Comparison of ENCODE assay signal across 8 mouse cellular contexts in genomic region chr3:146498989-146499388, GRCm38 (mm10). TPM values are rescaled to one million over a fixed set of nuclear protein-coding genes. Genes with fewer than 3 reads are reported as not detected.
DNase-seq lines count a peak whose midpoint lies in the region; ATAC-seq and TF ChIP-seq lines count a peak whose summit lies in the region.

No protein-coding gene starts in this region.

- peak overlapping the region; percentile 75 to 84 for H3K4me3 ChIP-seq in heart, embryonic 14.5 days (ENCODE audit: control insufficient read depth in 1 of 2, insufficient read depth in 1 of 2, low read depth in 1 of 2, low read length in 2 of 2)
- peak overlapping the region; percentile 65 to 87 for H3K4me3 ChIP-seq in MEL (ENCODE audit: control insufficient read depth in 1 of 2, insufficient read depth in 1 of 2, low read depth in 2 of 2, low read length in 2 of 2)
- H3K4me3 ChIP-seq in forebrain, postnatal 0 days (ENCODE audit: low read depth, low read length) = peak overlapping the region; percentile 75
- H3K4me3 ChIP-seq in macrophage (ENCODE audit: inconsistent target) = peak overlapping the region; percentile 45

- H3K4me2 ChIP-seq in heart, embryonic 14.5 days (ENCODE audit: low read length) = peak overlapping the region; percentile 70
- H3K4me2 ChIP-seq in forebrain, postnatal 0 days (ENCODE audit: low read depth) = peak overlapping the region; percentile 69

- no peak for DNase-seq in heart, adult 11 months
- peak; percentile 63 for DNase-seq in MEL (ENCODE audit: low read depth, low spot score)
- DNase-seq in forebrain, postnatal 0 days = no peak
- DNase-seq in gastrocnemius, adult 18-20 months (ENCODE audit: low spot score) = no peak
- DNase-seq in cerebellum, adult 11 months = no peak
- no peak for DNase-seq in kidney, adult 18-20 months

- TF ChIP-seq POLR2A in MEL (IDR thresholded peaks at IDR 0.05; ENCODE audit: control insufficient read depth in 1 of 2, insufficient read depth in 1 of 2, low read depth in 1 of 2, low read length in 2 of 2, poor library complexity in 1 of 2) = no peak

- no peak for ATAC-seq in heart, embryonic 14.5 days (ENCODE audit: insufficient number of reproducible peaks, insufficient read depth, low FRiP score, low read depth)
- no peak for ATAC-seq in forebrain, postnatal 0 days

- H3K27me3 ChIP-seq in heart, embryonic 14.5 days (ENCODE audit: control insufficient read depth, insufficient read depth, low read length) = no peaks in the 10 kb centered on the region
- H3K27me3 ChIP-seq in MEL (ENCODE audit: control insufficient read depth in 1 of 2, insufficient read depth in 2 of 2, low read length in 2 of 2) = no peaks in the 10 kb centered on the region
- H3K27me3 ChIP-seq in forebrain, postnatal 0 days (ENCODE audit: insufficient read depth, low read length) = no peaks in the 10 kb centered on the region

- H3K36me3 ChIP-seq in heart, embryonic 14.5 days (ENCODE audit: control insufficient read depth, insufficient read depth, low read length) = peaks cover 15% of the 10 kb centered on the region
- H3K36me3 ChIP-seq in MEL (ENCODE audit: control insufficient read depth in 1 of 2, insufficient read depth in 2 of 2, low read length in 2 of 2) (peaks cover 11 to 28% of the 10 kb centered on the region in 2 experiments), macrophage (ENCODE audit: inconsistent target) (peaks cover under 1% of the 10 kb centered on the region; the same call in 1 of the 2 replicates)
- H3K36me3 ChIP-seq in forebrain, postnatal 0 days (ENCODE audit: insufficient read depth) = peaks cover 8% of the 10 kb centered on the region; the same call in 1 of the 2 replicates

- no peak for TF ChIP-seq RAD21 in MEL (IDR thresholded peaks at IDR 0.05; ENCODE audit: low read depth, low read length)

- H3K4me1 ChIP-seq in heart, embryonic 14.5 days (ENCODE audit: control insufficient read depth in 2 of 2, insufficient read depth in 2 of 2, low read length in 2 of 2) = peaks cover 6 to 33% of the 10 kb centered on the region in 2 experiments
- H3K4me1 ChIP-seq in MEL (ENCODE audit: control insufficient read depth in 1 of 2, insufficient read depth in 2 of 2, low read length in 2 of 2) = peaks cover 2 to 13% of the 10 kb centered on the region in 2 experiments
- peaks cover 5% of the 10 kb centered on the region; the same call in 1 of the 2 replicates for H3K4me1 ChIP-seq in forebrain, postnatal 0 days (ENCODE audit: insufficient read depth)

- no peak for TF ChIP-seq EP300 in MEL (IDR thresholded peaks at IDR 0.05; ENCODE audit: low read depth in 1 of 2, low read length in 2 of 2)

- WGBS in heart, embryonic 14.5 days = 3% methylated on average over 13 of the region's 13 CpGs
- 4% methylated on average over 13 of the region's 13 CpGs for whole genome bisulfite sequencing in forebrain, postnatal 0 days
- WGBS in macrophage (ENCODE audit: missing documents) = 1% methylated on average over 12 of the region's 13 CpGs

- peak overlapping the region; percentile 83 to 96 for H3K27ac ChIP-seq in heart, embryonic 14.5 days (replicated peaks in 1 of 2; ENCODE audit: control insufficient read depth in 1 of 2, insufficient read depth in 1 of 2, low read depth in 2 of 2, low read length in 2 of 2)
- H3K27ac ChIP-seq in MEL (ENCODE audit: control insufficient read depth, low read depth, low read length) = peak overlapping the region; percentile 90
- H3K27ac ChIP-seq in forebrain, postnatal 0 days (ENCODE audit: low read depth, low read length) = peak overlapping the region; percentile 51
- peak overlapping the region; percentile 48 for H3K27ac ChIP-seq in macrophage

- TF ChIP-seq CTCF in MEL (IDR thresholded peaks at IDR 0.05 in 2 of 3, conservative IDR thresholded peaks at IDR 0.05 in 1 of 3; ENCODE audit: control insufficient read depth in 1 of 3, insufficient read depth in 1 of 3, low read depth in 2 of 3, low read length in 3 of 3, poor library complexity in 1 of 3, severe bottlenecking in 1 of 3) = no peak
- TF ChIP-seq CTCF in forebrain, postnatal 0 days (IDR thresholded peaks at IDR 0.05; ENCODE audit: low read depth) = no peak

- H3K9me3 ChIP-seq in heart, embryonic 14.5 days (ENCODE audit: control insufficient read depth, low read length) = no peaks in the 10 kb centered on the region
- no peaks in the 10 kb centered on the region for H3K9me3 ChIP-seq in MEL (replicated peaks; ENCODE audit: insufficient read depth, low read length)
- no peaks in the 10 kb centered on the region for H3K9me3 ChIP-seq in forebrain, postnatal 0 days (ENCODE audit: low read length)

- H3K79me2 ChIP-seq in MEL (ENCODE audit: control insufficient read depth, insufficient read depth, low read length, poor library complexity) (peaks cover 44% of the 10 kb centered on the region), macrophage (ENCODE audit: inconsistent target) (peaks cover 40% of the 10 kb centered on the region)

- H3K9ac ChIP-seq in heart, embryonic 14.5 days (ENCODE audit: low read length) = peak overlapping the region; percentile 90
- H3K9ac ChIP-seq in MEL (ENCODE audit: control insufficient read depth, low read depth, low read length, poor library complexity, severe bottlenecking) = peak overlapping the region; percentile 89
- H3K9ac ChIP-seq in forebrain, postnatal 0 days = peak overlapping the region; percentile 64

TF ChIP-seq in MEL, 35 proteins besides CTCF, POLR2A, EP300 and RAD21:
- TF ChIP-seq CHD1 (IDR thresholded peaks at IDR 0.05; ENCODE audit: low read depth, low read length) (peak; percentile 81), UBTF (IDR thresholded peaks at IDR 0.05; ENCODE audit: borderline replicate concordance, insufficient read depth, low read depth, low read length) (no peak)

RNA-seq across cellular contexts. Expression of gene Spata1, which starts 0.6 kb away (rescaled TPM):
- 5.5 and 6.5 TPM in 2 replicates for polyA plus RNA-seq in heart, embryonic 14.5 days (2014; fragmentation: Nextera tagmentation; extraction: Ambion mirVana)
- total RNA-seq in MEL (2012; rRNA removed) = 1.1 and 1.2 TPM in 2 replicates
- polyA plus RNA-seq in MEL (2012; ENCODE audit: insufficient read depth in 1 of 2, insufficient read length in 2 of 2, low read depth in 1 of 2, low replicate concordance in 2 of 2, missing spikeins in 1 of 2) = 1 to 10 TPM in 1 of 2 experiments, not detected in 1; 1.9 TPM
- 6.0 and 13.5 TPM in 2 replicates for total RNA-seq in forebrain, postnatal 0 days (2014; rRNA removed)
- polyA plus RNA-seq in forebrain, postnatal 0 days (2015; fragmentation: Nextera tagmentation; extraction: Ambion mirVana) = 4.3 and 6.5 TPM in 2 replicates
- 10 to 100 TPM in 24 of 26 experiments, 1 to 10 TPM in 2; 5.7 to 28.7 (median 19.3) TPM for total RNA-seq in macrophage (2018; cell fraction: chromatin; rRNA removed)
- total RNA-seq in macrophage (2018; cell fraction: cytosol; rRNA removed) = 1 to 10 TPM in 19 of 26 experiments, under 1 TPM in 7; 0.73 to 3.3 (median 1.4) TPM
- total RNA-seq in macrophage (2018; cell fraction: nucleus; rRNA removed) = 10 to 100 TPM in 16 of 26 experiments, 1 to 10 TPM in 10; 4.9 to 23.8 (median 12.4) TPM
- 1.1 to 3.2 TPM (median 2.2 TPM) in 3 replicates for polyA plus RNA-seq in macrophage (2018)
- total RNA-seq in gastrocnemius, adult 18-20 months (2021) = 1 to 10 TPM; 7.0 to 8.5 TPM

RNA-seq across cellular contexts. Expression of gene Gng5, which starts 0.6 kb away (rescaled TPM):
- polyA plus RNA-seq in heart, embryonic 14.5 days (2014; fragmentation: Nextera tagmentation; extraction: Ambion mirVana) = 1,503 and 1,593 TPM in 2 replicates
- total RNA-seq in MEL (2012; rRNA removed) = 186 and 193 TPM in 2 replicates
- polyA plus RNA-seq in MEL (2012; ENCODE audit: insufficient read depth in 1 of 2, insufficient read length in 2 of 2, low read depth in 1 of 2, low replicate concordance in 2 of 2, missing spikeins in 1 of 2) (1,000 to 10,000 TPM in 1 of 2 experiments, 100 to 1,000 TPM in 1; 266 to 2,226 TPM), macrophage (2018) (567 to 673 TPM (median 599 TPM) in 3 replicates)
- total RNA-seq in forebrain, postnatal 0 days (2014; rRNA removed) = 73.7 and 90.4 TPM in 2 replicates
- polyA plus RNA-seq in forebrain, postnatal 0 days (2015; fragmentation: Nextera tagmentation; extraction: Ambion mirVana) = 291 and 344 TPM in 2 replicates
- 10 to 100 TPM; 18.5 to 59.6 (median 37.4) TPM for total RNA-seq in macrophage (2018; cell fraction: chromatin; rRNA removed)
- total RNA-seq in macrophage (2018; cell fraction: cytosol; rRNA removed) = 100 to 1,000 TPM; 368 to 688 (median 489) TPM
- 100 to 1,000 TPM in 11 of 26 experiments, 10 to 100 TPM in 15; 27.6 to 151 (median 92.5) TPM for total RNA-seq in macrophage (2018; cell fraction: nucleus; rRNA removed)
- total RNA-seq in gastrocnemius, adult 18-20 months (2021) = 100 to 1,000 TPM; 468 to 538 TPM

RNA-seq across cellular contexts. Expression of gene Rpf1, which starts 22.2 kb away (rescaled TPM):
- polyA plus RNA-seq in heart, embryonic 14.5 days (2014; fragmentation: Nextera tagmentation; extraction: Ambion mirVana) = 35.0 and 38.7 TPM in 2 replicates
- total RNA-seq in MEL (2012; rRNA removed) = 68.3 and 72.3 TPM in 2 replicates
- polyA plus RNA-seq in MEL (2012; ENCODE audit: insufficient read depth in 1 of 2, insufficient read length in 2 of 2, low read depth in 1 of 2, low replicate concordance in 2 of 2, missing spikeins in 1 of 2) (100 to 1,000 TPM in 1 of 2 experiments, 10 to 100 TPM in 1; 73.6 to 369 TPM), macrophage (2018) (29.4 to 58.0 TPM (median 35.8 TPM) in 3 replicates)
- 36.7 and 39.9 TPM in 2 replicates for total RNA-seq in forebrain, postnatal 0 days (2014; rRNA removed)
- polyA plus RNA-seq in forebrain, postnatal 0 days (2015; fragmentation: Nextera tagmentation; extraction: Ambion mirVana) = 27.4 and 29.4 TPM in 2 replicates
- 10 to 100 TPM; 16.5 to 46.2 (median 27.2) TPM for total RNA-seq in macrophage (2018; cell fraction: chromatin; rRNA removed)
- total RNA-seq in macrophage (2018; cell fraction: cytosol; rRNA removed) = 10 to 100 TPM; 17.0 to 30.6 (median 23.2) TPM
- 10 to 100 TPM; 10.4 to 34.5 (median 19.1) TPM for total RNA-seq in macrophage (2018; cell fraction: nucleus; rRNA removed)
- 10 to 100 TPM; 13.3 to 13.4 TPM for total RNA-seq in gastrocnemius, adult 18-20 months (2021)

RNA-seq across cellular contexts. Expression of gene Ctbs, which starts 49.4 kb away (rescaled TPM):
- 11.3 and 11.5 TPM in 2 replicates for polyA plus RNA-seq in heart, embryonic 14.5 days (2014; fragmentation: Nextera tagmentation; extraction: Ambion mirVana)
- 3.2 and 3.7 TPM in 2 replicates for total RNA-seq in MEL (2012; rRNA removed)
- polyA plus RNA-seq in MEL (2012; ENCODE audit: insufficient read depth in 1 of 2, insufficient read length in 2 of 2, low read depth in 1 of 2, low replicate concordance in 2 of 2, missing spikeins in 1 of 2) (1 to 10 TPM in 1 of 2 experiments, not detected in 1; 5.1 TPM), macrophage (2018) (10.8 to 21.2 TPM (median 16.7 TPM) in 3 replicates)
- total RNA-seq in forebrain, postnatal 0 days (2014; rRNA removed) = 7.5 and 9.9 TPM in 2 replicates
- 3.8 and 4.4 TPM in 2 replicates for polyA plus RNA-seq in forebrain, postnatal 0 days (2015; fragmentation: Nextera tagmentation; extraction: Ambion mirVana)
- total RNA-seq in macrophage (2018; cell fraction: chromatin; rRNA removed) = 10 to 100 TPM in 20 of 26 experiments, 1 to 10 TPM in 6; 5.6 to 37.9 (median 15.0) TPM
- total RNA-seq in macrophage (2018; cell fraction: cytosol; rRNA removed) = 10 to 100 TPM; 10.8 to 18.0 (median 13.8) TPM
- 10 to 100 TPM in 25 of 26 experiments, 1 to 10 TPM in 1; 6.9 to 49.4 (median 22.2) TPM for total RNA-seq in macrophage (2018; cell fraction: nucleus; rRNA removed)
- total RNA-seq in gastrocnemius, adult 18-20 months (2021) = 1 to 10 TPM; 3.6 to 4.9 TPM
